Mouse (Mus musculus) kidney, adult 2 months (tissue): ENCODE data around the gene Atp13a1.

Source experiments
- CTCF ChIP-seq: fragments of 200-500 bp; conservative IDR thresholded peaks from 2 replicates; pipeline ENCODE4 v1.5.1; 2011; ENCODE audit warnings: low read depth, mild to moderate bottlenecking, control low read depth, low read length, moderate library complexity, mixed read lengths; ENCODE audit not compliant: insufficient read depth, insufficient read length
- POLR2A ChIP-seq: fragments of 200-500 bp; IDR thresholded peaks from one replicate; pipeline ENCODE4 v1.6.1; 2011; ENCODE audit warnings: low read depth, low read length, control low read depth

- TF ChIP-seq POLR2A, result no peak
- TF ChIP-seq CTCF, result no peak
Measured at GRCm38 (mm10) chr8:69809820-69810219, 18.9 kb downstream of the Atp13a1 start.
